Mouse (Mus musculus) Muller cell, postnatal 12 days (primary cell): ENCODE measurements at regions not wholly inside any gene's neighbourhood (a gene's known extent, or its start where the extent isn't known, plus 50 kb on each side); places are given as distances from the start of the nearest gene placed in this dataset.
A peak's percentile ranks its signal among the peaks of the same experiment; 100 is the strongest.

Experiments used
- DNase-seq: peaks from one replicate; pipeline ENCODE4 v3.0.0-alpha.2; 2015; ENCODE audit errors: inconsistent ontology term

DNA sequence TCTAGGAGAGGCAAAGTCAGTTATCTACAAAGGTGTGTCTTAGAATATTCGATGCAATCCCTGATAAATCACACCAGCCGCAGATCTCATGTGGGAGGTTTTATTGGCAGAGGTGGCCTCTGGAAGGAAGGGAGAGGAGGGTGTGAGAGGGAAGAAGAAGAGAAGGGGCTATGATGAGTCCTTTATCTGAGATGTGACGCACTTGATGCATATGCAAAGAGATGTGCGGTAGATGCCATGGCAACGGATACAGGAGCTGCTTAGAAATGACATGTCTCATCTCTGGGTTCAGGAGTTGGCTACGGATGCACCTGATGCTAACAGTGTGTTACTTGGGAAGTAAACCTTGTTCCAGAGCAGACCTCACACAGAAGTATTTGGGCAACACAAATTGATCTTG, 718.6 kb upstream of the Gm21961 start:
- no peak for DNase-seq

DNA sequence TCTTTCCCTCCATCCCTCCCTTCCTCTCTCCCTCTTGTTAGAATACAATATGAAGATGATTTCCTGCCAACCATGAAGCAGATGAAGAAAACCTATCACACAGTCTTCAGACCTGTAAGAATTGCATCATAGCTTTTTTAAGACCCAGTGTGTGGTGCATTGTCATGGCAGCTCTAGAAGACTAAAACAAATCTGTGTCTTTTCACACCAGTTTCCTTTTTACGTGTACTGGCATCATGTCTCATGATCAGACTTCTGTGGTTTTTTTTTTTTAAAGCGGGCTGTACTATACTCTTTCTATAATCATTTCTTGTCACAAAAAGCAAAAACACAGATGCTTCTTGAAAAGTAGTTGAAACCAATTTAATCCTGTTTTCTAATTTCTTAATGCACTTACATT, 716.6 kb upstream of the Gm21961 start:
- no peak for DNase-seq

DNA sequence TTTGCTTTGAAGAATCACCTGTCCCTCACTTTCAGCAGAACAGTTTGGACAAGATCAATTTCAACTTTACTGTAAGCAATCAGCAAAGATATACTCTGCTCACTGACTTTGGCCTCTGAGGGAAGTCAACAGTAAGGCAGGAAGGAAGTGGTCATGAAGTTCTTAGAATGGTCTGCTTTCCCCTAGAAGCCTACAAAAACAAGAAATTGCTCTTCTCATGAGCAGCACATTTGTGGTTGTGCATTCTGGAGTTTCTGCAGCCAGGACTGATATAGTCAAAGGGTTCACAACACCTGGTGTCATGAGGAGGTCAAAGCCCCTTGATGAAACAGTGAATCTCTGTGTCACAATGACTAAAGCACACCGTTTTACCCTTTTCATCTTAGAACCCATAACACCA, 712.4 kb upstream of the Gm21961 start:
- no peak for DNase-seq

DNA sequence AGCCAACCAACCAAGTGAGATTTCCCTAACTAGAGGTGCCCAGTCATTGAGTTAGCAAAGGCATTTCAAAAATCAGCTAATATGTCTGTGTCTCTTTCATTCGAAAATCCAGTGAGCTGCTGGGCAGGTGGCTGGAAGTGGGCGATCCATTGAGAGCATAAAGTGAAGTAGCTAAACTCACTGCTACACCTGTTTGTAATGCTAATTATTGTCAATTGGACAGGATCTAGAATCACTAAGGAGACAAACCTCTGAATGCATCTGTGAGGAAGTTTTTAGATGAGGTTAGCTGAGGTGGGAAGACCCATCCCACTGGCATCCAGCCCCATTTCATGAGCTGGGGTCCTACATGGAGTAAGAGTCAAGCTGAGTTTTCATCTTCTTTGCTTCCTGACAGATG, 711.6 kb upstream of the Gm21961 start:
- DNase-seq = no peak

DNA sequence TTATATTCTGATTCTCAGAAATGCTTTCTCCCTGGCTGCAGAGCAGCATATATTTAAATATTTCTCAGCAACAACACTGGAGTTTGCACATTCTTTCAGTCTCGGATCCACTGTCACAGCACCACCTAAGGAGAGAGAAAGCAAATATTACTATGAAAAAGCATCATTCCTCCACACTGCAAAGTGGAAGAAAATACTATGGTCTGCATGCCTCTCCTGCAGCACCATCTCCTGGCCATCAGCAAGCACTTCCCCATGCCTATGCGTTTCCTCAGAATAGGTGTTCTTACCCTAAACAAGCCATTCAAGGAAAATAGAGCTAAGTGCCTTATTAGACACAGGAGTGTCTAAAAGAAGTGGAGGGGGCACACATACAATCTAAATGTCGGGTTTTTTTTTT, 688.9 kb upstream of the Gm21961 start:
- DNase-seq = no peak

DNA sequence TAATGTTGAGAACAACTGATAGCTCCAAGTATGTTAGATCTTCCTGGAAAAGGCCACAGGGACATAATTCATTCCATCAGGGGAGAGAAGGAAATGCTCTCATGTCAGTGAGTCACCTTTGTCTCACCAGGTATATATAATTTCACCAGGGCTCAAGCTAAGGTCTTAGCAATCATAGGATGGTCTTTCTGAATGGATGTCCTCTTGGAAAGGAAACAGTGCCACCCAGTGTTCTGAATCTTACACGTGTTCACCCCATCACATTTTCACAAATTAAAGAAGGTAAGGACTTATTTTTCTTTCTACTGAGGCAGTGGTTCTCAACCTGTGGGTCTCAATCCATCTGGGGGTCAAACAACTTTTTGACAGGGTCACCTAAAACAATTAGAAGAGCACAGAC, 686.8 kb upstream of the Gm21961 start:
- DNase-seq = no peak

DNA sequence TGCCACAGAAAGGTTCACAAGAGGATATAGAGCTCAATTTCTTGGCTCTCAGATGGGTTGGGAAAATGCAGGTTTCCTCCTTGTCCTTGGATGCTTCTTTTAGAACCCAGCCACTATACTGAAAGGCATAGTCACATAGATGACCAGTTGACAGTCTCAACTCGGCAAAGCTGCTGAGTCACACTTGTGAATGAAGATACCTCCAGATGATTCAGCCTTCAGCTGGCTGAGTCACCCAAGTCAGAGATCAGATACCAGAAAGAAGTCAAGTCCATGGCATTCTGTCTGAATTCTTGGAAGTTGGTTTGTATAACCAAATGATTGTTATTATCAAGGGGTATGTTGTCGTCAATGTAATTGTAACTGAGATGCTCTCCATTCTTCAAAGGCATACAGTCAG, 683.9 kb upstream of the Gm21961 start:
- peak; percentile 61 for DNase-seq
